Mouse (Mus musculus) stomach, postnatal 0 days (tissue): ENCODE data around the gene Tmco1. TPM values are rescaled to one million over a fixed set of nuclear protein-coding genes. Genes with fewer than 3 reads are reported as not detected.
A peak's percentile ranks its signal among the peaks of the same experiment; 100 is the strongest.

Source experiments
- ATAC-seq: fragments of 200-750 bp; cut with Nextera tagmentation; 2 replicates; pipeline ENCODE4 v1.8.0; 2017; ENCODE audit not compliant: low FRiP score, low TSS enrichment
- DNase-seq: peaks from one replicate; pipeline ENCODE4 v3.0.0-alpha.2; 2016; ENCODE audit warnings: low spot score
- H3K27ac ChIP-seq: fragments of 300-500 bp; sonication (generic); replicated peaks from 2 replicates; pipeline ENCODE4 v1.5.1; 2014; ENCODE audit warnings: mild to moderate bottlenecking, control low read depth
- H3K27me3 ChIP-seq: fragments of 300-500 bp; sonication (generic); 2 replicates; pipeline ENCODE4 v1.6.1; 2014; ENCODE audit warnings: low read length; ENCODE audit not compliant: control insufficient read depth, insufficient read depth
- H3K36me3 ChIP-seq: fragments of 300-500 bp; sonication (generic); 2 replicates; pipeline ENCODE4 v1.6.1; 2014; ENCODE audit warnings: low read length, mixed read lengths; ENCODE audit not compliant: control insufficient read depth, insufficient read depth
- H3K4me1 ChIP-seq: fragments of 300-500 bp; sonication (generic); replicated peaks from 2 replicates; pipeline ENCODE4 v1.6.1; 2014; ENCODE audit warnings: antibody characterized with exemption; ENCODE audit not compliant: control insufficient read depth, insufficient read depth
- H3K4me2 ChIP-seq: fragments of 300-500 bp; sonication (generic); replicated peaks from 2 replicates; pipeline ENCODE4 v1.6.1; 2014; ENCODE audit warnings: low read depth, mild to moderate bottlenecking, control low read depth, moderate library complexity
- H3K4me3 ChIP-seq: fragments of 300-500 bp; sonication (generic); 2 replicates; pipeline ENCODE4 v1.5.1; 2014; ENCODE audit warnings: low read depth, low read length, control low read depth
- H3K9ac ChIP-seq: fragments of 300-500 bp; sonication (generic); 2 replicates; pipeline ENCODE4 v1.6.1; 2014; ENCODE audit warnings: mild to moderate bottlenecking, low read length, control low read depth, mixed read lengths
- H3K9me3 ChIP-seq: fragments of 300-500 bp; sonication (generic); 2 replicates; pipeline ENCODE4 v1.6.1; 2016; ENCODE audit warnings: low read length; ENCODE audit not compliant: control insufficient read depth
- CTCF ChIP-seq: IDR thresholded peaks from 2 replicates; pipeline ENCODE4 v1.5.1; 2016; ENCODE audit warnings: antibody characterized with exemption, low read depth, mild to moderate bottlenecking, moderate library complexity
- EP300 ChIP-seq: optimal IDR thresholded peaks from 2 replicates; pipeline ENCODE3; 2016; ENCODE audit warnings: antibody characterized with exemption
- WGBS: fragments of 180-500 bp; shearing (Covaris S2); extraction: QIAGEN DNeasy Blood & Tissue Kit; methylation state at CpG from one replicate; pipeline ENCODE4 v1.1.7; 2014; 5-methylcytosine and 5-hydroxymethylcytosine counted together
- polyA plus RNA-seq: library from polyadenylated mRNA; unstranded; fragments of >200 nt; fragmentation: Nextera tagmentation; extraction: Ambion mirVana; gene quantifications from 2 replicates; pipeline ENCODE4 v1.2.1, GENCODE M21; 2015

The Tmco1 gene
- polyA plus RNA-seq, 1 experiment from 2014 or later: 77.2 TPM

GRCm38 (mm10) chr1:167266720-167267119 lies 41.5 kb upstream of the Tmco1 start:
- no peaks in the 10 kb centered on the region; the same call in 1 of the 2 replicates for H3K36me3 ChIP-seq
- no peak overlapping the region for H3K4me2 ChIP-seq
- DNase-seq (no peak), ATAC-seq (no peak)
- no peak overlapping the region for H3K27ac ChIP-seq
- no peak overlapping the region for H3K9ac ChIP-seq
- WGBS: 76% methylated on average over 3 of the region's 3 CpGs
- H3K9me3 ChIP-seq: no peaks in the 10 kb centered on the region
- no peak overlapping the region for H3K4me3 ChIP-seq
- H3K27me3 ChIP-seq: no peaks in the 10 kb centered on the region
- H3K4me1 ChIP-seq: peaks cover 13% of the 10 kb centered on the region
- TF ChIP-seq CTCF (no peak), EP300 (no peak)

GRCm38 (mm10) chr1:167268360-167269063 lies 39.7 kb upstream of the Tmco1 start:
- Histone ChIP-seq H3K27me3 (no peaks in the 10 kb centered on the region), H3K4me2 (no peak overlapping the region), H3K9ac (no peak overlapping the region), H3K4me1 (peaks cover 17% of the 10 kb centered on the region), H3K4me3 (no peak overlapping the region), H3K36me3 (no peaks in the 10 kb centered on the region; the same call in 1 of the 2 replicates), H3K9me3 (no peaks in the 10 kb centered on the region), H3K27ac (peak overlapping the region; percentile 88)
- ATAC-seq (no peak), DNase-seq (no peak)
- WGBS: 81% methylated on average over 9 of the region's 9 CpGs
- TF ChIP-seq CTCF: no peak
- no peak for TF ChIP-seq EP300

- peaks cover 17% of the 10 kb centered on the region for H3K4me1 ChIP-seq
Measured at GRCm38 (mm10) chr1:167269350-167269811, 38.8 kb upstream of the Tmco1 start.

GRCm38 (mm10) chr1:167269856-167270270 lies 38.3 kb upstream of the Tmco1 start:
- Histone ChIP-seq H3K4me1 (peaks cover 17% of the 10 kb centered on the region), H3K27me3 (no peaks in the 10 kb centered on the region), H3K4me2 (peak overlapping the region; percentile 56), H3K9ac (peak overlapping the region; percentile 27; the same call in 1 of the 2 replicates), H3K4me3 (0 out of 2 replicates have a peak overlapping the region, but pooled peaks have one; percentile 17), H3K27ac (peak overlapping the region; percentile 88), H3K36me3 (no peaks in the 10 kb centered on the region; the same call in 1 of the 2 replicates), H3K9me3 (no peaks in the 10 kb centered on the region)
- 6% methylated on average over 6 of the region's 6 CpGs for WGBS
- DNase-seq: peak; percentile 58
- TF ChIP-seq EP300 (no peak), CTCF (peak; percentile 21; the same call in 1 of the 2 replicates)
- peak; percentile 49; the same call in 1 of the 2 replicates for ATAC-seq

More at GRCm38 (mm10) chr1:167269350-167269811, 38.8 kb upstream of the Tmco1 start:
- H3K9ac ChIP-seq: no peak overlapping the region
- peak overlapping the region; percentile 56 for H3K4me2 ChIP-seq
- 13% methylated on average over 14 of the region's 14 CpGs for WGBS
- no peak overlapping the region for H3K4me3 ChIP-seq
- TF ChIP-seq EP300 (no peak), CTCF (no peak)
- no peaks in the 10 kb centered on the region; the same call in 1 of the 2 replicates for H3K36me3 ChIP-seq
- ATAC-seq: 0 out of 2 replicates have a peak, but pooled peaks have one; percentile 22
- H3K27ac ChIP-seq: peak overlapping the region; percentile 88
- no peaks in the 10 kb centered on the region for H3K27me3 ChIP-seq
- H3K9me3 ChIP-seq: no peaks in the 10 kb centered on the region
- peak; percentile 66 for DNase-seq

GRCm38 (mm10) chr1:167270342-167271111 lies 37.7 kb upstream of the Tmco1 start:
- 7% methylated on average over 19 of the region's 19 CpGs for WGBS
- Histone ChIP-seq H3K4me2 (peak overlapping the region; percentile 56), H3K36me3 (no peaks in the 10 kb centered on the region), H3K27ac (peak overlapping the region; percentile 88), H3K9ac (peak overlapping the region; percentile 27), H3K27me3 (no peaks in the 10 kb centered on the region), H3K9me3 (no peaks in the 10 kb centered on the region), H3K4me1 (peaks cover 17% of the 10 kb centered on the region), H3K4me3 (peak overlapping the region; percentile 17; the same call in 1 of the 2 replicates)
- peak; percentile 41; the same call in 1 of the 2 replicates for ATAC-seq
- TF ChIP-seq CTCF (no peak), EP300 (no peak)
- peak; percentile 59 for DNase-seq
